Mouse (Mus musculus) spleen, adult 2 months (tissue): Measurements from ENCODE around the gene Ptrhd1.

ENCODE experiments used
- CTCF ChIP-seq: fragments of 200-500 bp; IDR thresholded peaks from 2 replicates; pipeline ENCODE4 v1.5.1; 2011; ENCODE audit warnings: mild to moderate bottlenecking, inconsistent platforms; ENCODE audit not compliant: insufficient read depth, insufficient read length, insufficient replicate concordance; ENCODE audit errors: extremely low read depth
- POLR2A ChIP-seq: fragments of 200-500 bp; IDR thresholded peaks from 2 replicates; pipeline ENCODE4 v1.6.1; 2011; ENCODE audit warnings: low read depth, low read length, inconsistent platforms

DNA sequence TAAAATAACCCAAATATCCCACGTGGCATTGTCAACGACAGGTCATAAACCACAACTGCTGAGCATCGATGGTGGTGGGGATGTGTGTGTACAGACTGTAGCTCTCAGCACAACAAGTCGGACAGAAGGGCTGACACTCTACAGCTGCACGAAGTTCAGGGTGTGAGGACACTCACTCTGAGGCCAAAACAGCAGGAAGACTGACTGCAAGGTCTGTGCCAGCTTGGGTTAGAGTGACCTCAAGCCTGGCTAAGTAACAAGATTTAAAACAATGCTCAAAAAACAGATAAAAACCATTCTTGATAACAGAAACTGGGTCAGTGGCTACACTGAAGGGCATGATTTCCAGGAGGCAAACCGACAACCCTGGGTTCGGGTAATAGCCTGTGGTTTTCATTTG, 3.7 kb upstream of the Ptrhd1 start:
- TF ChIP-seq CTCF (no peak), POLR2A (no peak)
